Mouse (Mus musculus): ENCODE measurements at regions not wholly inside any gene's neighbourhood (a gene's known extent, or its start where the extent isn't known, plus 50 kb on each side); places are given as distances from the start of the nearest gene placed in this dataset.

- Histone ChIP-seq H3K36me3 (no peaks in the 10 kb centered on the region), H3K9ac (no peak overlapping the region), H3K27ac (no peak overlapping the region), H3K27me3 (replicated peaks) (no peaks in the 10 kb centered on the region), H3K4me3 (replicated peaks) (no peak overlapping the region), H3K4me2 (no peak overlapping the region), H3K4me1 (0 out of 2 replicates have a peak, but pooled peaks cover 3% of the 10 kb centered on the region), H3K9me3 (no peaks in the 10 kb centered on the region)
- no peak for ATAC-seq (ENCODE audit: insufficient read depth, low FRiP score, low read depth)
- WGBS: 53% methylated on average over 12 of the region's 12 CpGs
Observed at GRCm38 (mm10) chr10:21824418-21825025, 57.5 kb upstream of the Sgk1 start.

- Histone ChIP-seq H3K27ac (no peak overlapping the region), H3K4me1 (0 out of 2 replicates have a peak, but pooled peaks cover 3% of the 10 kb centered on the region), H3K4me2 (no peak overlapping the region), H3K9me3 (no peaks in the 10 kb centered on the region), H3K36me3 (no peaks in the 10 kb centered on the region), H3K4me3 (replicated peaks) (no peak overlapping the region), H3K9ac (no peak overlapping the region), H3K27me3 (replicated peaks) (no peaks in the 10 kb centered on the region)
- WGBS: 47% methylated on average over 5 of the region's 5 CpGs
- no peak for ATAC-seq (ENCODE audit: insufficient read depth, low FRiP score, low read depth)
Observed at GRCm38 (mm10) chr10:21826793-21827504, 55.0 kb upstream of the Sgk1 start.

GRCm38 (mm10) chr10:21827505-21827844 is 54.5 kb upstream of the Sgk1 start:
- Histone ChIP-seq H3K27me3 (replicated peaks) (no peaks in the 10 kb centered on the region), H3K9ac (no peak overlapping the region), H3K4me1 (0 out of 2 replicates have a peak, but pooled peaks cover 3% of the 10 kb centered on the region), H3K36me3 (no peaks in the 10 kb centered on the region), H3K4me2 (no peak overlapping the region), H3K27ac (no peak overlapping the region), H3K4me3 (replicated peaks) (no peak overlapping the region), H3K9me3 (no peaks in the 10 kb centered on the region)
- no peak for ATAC-seq (ENCODE audit: insufficient read depth, low FRiP score, low read depth)
- 62% methylated on average over 3 of the region's 3 CpGs for WGBS

DNA sequence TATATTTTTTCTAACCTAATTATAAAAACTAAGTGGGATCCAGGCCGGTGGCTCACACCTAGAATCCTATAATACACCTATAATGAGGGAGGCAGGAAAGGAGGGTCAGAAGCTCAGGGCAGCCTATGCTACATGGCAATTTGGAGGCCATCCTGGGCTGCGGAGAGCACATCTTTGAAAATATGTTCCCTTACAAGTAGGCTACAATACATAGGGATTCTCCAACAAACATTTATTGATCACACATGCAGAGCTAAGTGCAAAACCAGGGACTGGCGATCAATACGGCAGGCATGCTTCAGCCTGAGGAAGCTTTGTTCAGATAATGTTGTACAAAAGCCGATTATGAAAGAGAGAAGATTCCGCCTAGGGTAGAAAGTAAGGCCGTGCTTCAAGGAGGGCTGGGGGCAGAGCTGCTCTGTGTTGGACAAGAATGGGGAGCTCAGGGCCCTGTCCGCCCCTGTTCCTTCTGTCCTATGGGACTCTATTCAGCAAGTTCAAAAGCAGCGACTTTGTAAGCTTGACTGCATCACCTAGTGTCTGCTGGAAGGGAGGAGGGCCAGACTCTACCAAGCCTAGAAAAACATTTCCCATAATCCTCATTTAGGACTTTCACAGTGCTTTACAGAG is 53.4 kb upstream of the Sgk1 start:
- Histone ChIP-seq H3K36me3 (no peaks in the 10 kb centered on the region), H3K27ac (no peak overlapping the region), H3K4me1 (0 out of 2 replicates have a peak, but pooled peaks cover 3% of the 10 kb centered on the region), H3K4me3 (replicated peaks) (no peak overlapping the region), H3K4me2 (no peak overlapping the region), H3K9me3 (no peaks in the 10 kb centered on the region), H3K27me3 (replicated peaks) (no peaks in the 10 kb centered on the region), H3K9ac (no peak overlapping the region)
- 68% methylated on average over 9 of the region's 9 CpGs for WGBS
- ATAC-seq (ENCODE audit: insufficient read depth, low FRiP score, low read depth): no peak

DNA sequence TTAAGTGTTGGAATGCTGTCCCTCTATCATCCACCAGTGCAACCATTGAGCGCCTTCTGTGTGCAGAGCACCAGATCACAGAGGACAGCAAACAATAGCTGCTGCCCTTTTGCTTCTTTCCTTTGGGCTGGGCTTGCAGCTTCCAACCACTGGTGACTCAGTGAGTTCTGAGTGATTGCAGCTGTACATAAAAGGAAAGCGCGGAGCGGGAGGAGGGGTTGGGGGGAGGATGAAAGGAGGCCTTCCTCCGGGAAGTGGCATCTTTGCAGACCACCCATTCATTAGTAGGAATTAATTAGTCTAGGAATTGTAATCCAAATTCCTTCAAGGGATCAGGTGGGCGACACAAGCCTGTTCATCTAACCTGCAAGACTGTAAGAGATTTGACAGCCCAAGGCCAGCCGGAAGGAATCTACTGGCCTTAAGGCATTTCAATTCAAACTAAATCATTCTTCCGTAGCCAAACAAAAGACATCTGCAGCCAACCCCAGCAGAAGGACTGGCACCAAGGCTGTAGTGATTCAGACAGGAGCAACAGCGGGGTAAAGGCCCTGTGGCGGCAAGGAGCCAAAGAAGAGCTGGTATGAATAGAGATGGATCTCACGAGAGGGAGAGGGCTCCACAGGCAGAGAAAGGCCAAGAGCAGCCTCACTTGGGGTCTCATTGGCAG is 52.8 kb upstream of the Sgk1 start:
- H3K4me2 ChIP-seq: no peak overlapping the region
- no peak overlapping the region for H3K9ac ChIP-seq
- H3K9me3 ChIP-seq: no peaks in the 10 kb centered on the region
- no peak overlapping the region for H3K27ac ChIP-seq
- H3K27me3 ChIP-seq (replicated peaks): no peaks in the 10 kb centered on the region
- H3K4me1 ChIP-seq: 0 out of 2 replicates have a peak, but pooled peaks cover 3% of the 10 kb centered on the region
- no peaks in the 10 kb centered on the region for H3K36me3 ChIP-seq
- H3K4me3 ChIP-seq (replicated peaks): no peak overlapping the region
- ATAC-seq (ENCODE audit: insufficient read depth, low FRiP score, low read depth): peak; percentile 58; the same call in 1 of the 2 replicates
- 46% methylated on average over 11 of the region's 11 CpGs for WGBS

GRCm38 (mm10) chr10:21831002-21831696 is 50.8 kb upstream of the Sgk1 start:
- H3K4me2 ChIP-seq: no peak overlapping the region
- no peak overlapping the region for H3K9ac ChIP-seq
- H3K4me3 ChIP-seq (replicated peaks): no peak overlapping the region
- H3K27ac ChIP-seq: no peak overlapping the region
- 82% methylated on average over 6 of the region's 6 CpGs for WGBS
- H3K9me3 ChIP-seq: no peaks in the 10 kb centered on the region
- 0 out of 2 replicates have a peak, but pooled peaks cover 3% of the 10 kb centered on the region for H3K4me1 ChIP-seq
- no peaks in the 10 kb centered on the region for H3K36me3 ChIP-seq
- H3K27me3 ChIP-seq (replicated peaks): no peaks in the 10 kb centered on the region
- no peak for ATAC-seq (ENCODE audit: insufficient read depth, low FRiP score, low read depth)

All from stomach, embryonic 15.5 days (tissue).